Mouse (Mus musculus) c-Kit-positive CD71-positive TER-119-positive erythroid progenitor cells, embryonic 14.5 days (primary cell): ENCODE results near the gene Gm4884.
"Not testable (repeated sequence)": the region's sequence is repeated elsewhere in the genome, so short reads cannot be mapped to it uniquely, and the experiment has no call there.

Source experiments
- DNase-seq: peaks from one replicate; pipeline ENCODE4 v3.0.0-alpha.2; 2013; ENCODE audit warnings: low spot score

The Gm4884 gene

GRCm38 (mm10) chr7:41032419-41032818, at the start of gene Gm4884:
Gene Gm4884 (plus strand): TSS chr7:41032719.
- not testable (repeated sequence) for DNase-seq

GRCm38 (mm10) chr7:40987243-40987642, 45.3 kb upstream of the Gm4884 start, which contains the start of gene 4930433I11Rik:
Gene 4930433I11Rik (plus strand): TSS chr7:40987543.
- DNase-seq, result no peak

- DNase-seq, result not testable (repeated sequence)
Measured at GRCm38 (mm10) chr7:41044058-41044457, 11.5 kb downstream of the Gm4884 start.
